Mouse (Mus musculus) heart, adult 2 months (tissue): Measurements from ENCODE around the gene Slc34a1. TPM values are rescaled to one million over a fixed set of nuclear protein-coding genes. Genes with fewer than 3 reads are reported as not detected.

ENCODE experiments used
- DNase-seq, 2 experiments: peaks; one replicate each; pipeline ENCODE4 v3.0.0; 2021
- H3K27ac ChIP-seq: fragments of 200-600 bp; 2 replicates; pipeline ENCODE4 v1.8.1; 2022
- H3K27me3 ChIP-seq: fragments of 200-500 bp; 2 replicates; pipeline ENCODE4 v1.6.1; 2012; ENCODE audit warnings: mild to moderate bottlenecking, low read length, inconsistent platforms, mixed read lengths; ENCODE audit not compliant: control insufficient read depth, insufficient read depth
- H3K36me3 ChIP-seq: fragments of 200-500 bp; 2 replicates; pipeline ENCODE4 v1.6.1; 2012; ENCODE audit warnings: low read length, inconsistent platforms; ENCODE audit not compliant: control insufficient read depth, insufficient read depth
- H3K4me1 ChIP-seq: fragments of 200-500 bp; 2 replicates; pipeline ENCODE4 v1.6.1; 2011; ENCODE audit warnings: low read length; ENCODE audit not compliant: control insufficient read depth, insufficient read depth
- H3K4me3 ChIP-seq: fragments of 200-600 bp; 2 replicates; pipeline ENCODE4 v1.8.1; 2022
- H3K79me2 ChIP-seq: fragments of 200-500 bp; replicated peaks from 2 replicates; pipeline ENCODE4 v1.6.1; 2012; ENCODE audit warnings: mild to moderate bottlenecking, inconsistent platforms, low read length, moderate library complexity, mixed read lengths; ENCODE audit not compliant: control insufficient read depth, insufficient read depth
- H3K9ac ChIP-seq: fragments of 200-500 bp; 2 replicates; pipeline ENCODE4 v1.6.1; 2012; ENCODE audit warnings: low read depth, mild to moderate bottlenecking, control low read depth, inconsistent platforms, low read length, mixed read lengths
- CTCF ChIP-seq: fragments of 200-600 bp; IDR thresholded peaks from 2 replicates; pipeline ENCODE4 v1.8.1; 2022; ENCODE audit warnings: antibody characterized with exemption, mild to moderate bottlenecking, moderate library complexity
- EP300 ChIP-seq: fragments of 200-500 bp; IDR thresholded peaks from 2 replicates; pipeline ENCODE4 v1.6.1; 2011; ENCODE audit warnings: low read depth, low read length, control low read depth; ENCODE audit not compliant: insufficient read depth
- POLR2A ChIP-seq: fragments of 200-500 bp; IDR thresholded peaks from 2 replicates; pipeline ENCODE4 v1.6.1; 2011; ENCODE audit warnings: mild to moderate bottlenecking, low read depth, low read length, control low read depth; ENCODE audit not compliant: insufficient read depth
- WGBS: fragments of 180-500 bp; shearing (Covaris S2); methylation state at CpG from one replicate; pipeline ENCODE4 v1.1.7; 2018; 5-methylcytosine and 5-hydroxymethylcytosine counted together
- intact Hi-C: fragments of 180-260 bp; cut with DNase I; formaldehyde crosslinking; loops from one replicate; pipeline ENCODE4 v1.15.1; 2025
- polyA plus RNA-seq: library from polyadenylated mRNA; depleted of rRNA; stranded (reverse); fragments of >200 nt; gene quantifications from 2 replicates; pipeline ENCODE4 v1.2.3, GENCODE M21; 2012
- total RNA-seq, 2 experiments: library from RNA; stranded (reverse); gene quantifications; 2 replicates each; pipeline ENCODE4 v1.2.3; 2021

The Slc34a1 gene
- total and polyA plus RNA-seq, 3 experiments: 0.16 TPM; not detected in 2

GRCm38 (mm10) chr13:55448131-55448530 is 50.1 kb downstream of the Slc34a1 start:
- H3K9ac ChIP-seq: no peak overlapping the region
- H3K27me3 ChIP-seq: no peaks in the 10 kb centered on the region
- H3K27ac ChIP-seq: no peak overlapping the region
- intact Hi-C loops: loop anchor here (2.0 kb wide), 1 partner anchor 65 kb away; the partner anchor contains the start of gene Pdlim7
- H3K36me3 ChIP-seq: peaks cover 6% of the 10 kb centered on the region; the same call in 1 of the 2 replicates
- 83% methylated on average over 5 of the region's 5 CpGs for WGBS
- H3K79me2 ChIP-seq: peaks cover 3% of the 10 kb centered on the region
- no peak overlapping the region for H3K4me3 ChIP-seq
- DNase-seq: no peak
- peaks cover 23% of the 10 kb centered on the region for H3K4me1 ChIP-seq
- no peak for TF ChIP-seq CTCF
- TF ChIP-seq EP300: no peak
- no peak for TF ChIP-seq POLR2A

- DNase-seq: no peak
- Histone ChIP-seq H3K9ac (no peak overlapping the region), H3K27me3 (no peaks in the 10 kb centered on the region), H3K4me3 (no peak overlapping the region), H3K36me3 (peaks cover 6% of the 10 kb centered on the region; the same call in 1 of the 2 replicates), H3K4me1 (peaks cover 23% of the 10 kb centered on the region), H3K79me2 (peaks cover 3% of the 10 kb centered on the region), H3K27ac (no peak overlapping the region)
- TF ChIP-seq EP300 (no peak), CTCF (no peak), POLR2A (no peak)
- WGBS: 87% methylated on average over 9 of the region's 9 CpGs
- intact Hi-C loops: loop anchor here (2.0 kb wide), 1 partner anchor 64 kb away; the partner anchor contains the start of gene Pdlim7
These were observed 51.2 kb downstream of the Slc34a1 start for GRCm38 (mm10) chr13:55449205-55449604.

- WGBS: 81% methylated on average over 17 of the region's 17 CpGs
- Histone ChIP-seq H3K79me2 (peaks cover 3% of the 10 kb centered on the region), H3K9ac (no peak overlapping the region), H3K4me1 (peaks cover 23% of the 10 kb centered on the region), H3K4me3 (no peak overlapping the region), H3K36me3 (peaks cover 6% of the 10 kb centered on the region; the same call in 1 of the 2 replicates), H3K27me3 (no peaks in the 10 kb centered on the region), H3K27ac (peak overlapping the region; percentile 74)
- intact Hi-C loops: loop anchor here (2.0 kb wide), 1 partner anchor 63 kb away; the partner anchor contains the start of gene Pdlim7
- TF ChIP-seq CTCF (peak; percentile 53), POLR2A (no peak)
- DNase-seq: peak; percentile 49 to 68
These were observed 51.9 kb downstream of the Slc34a1 start for GRCm38 (mm10) chr13:55449679-55450441.

DNA sequence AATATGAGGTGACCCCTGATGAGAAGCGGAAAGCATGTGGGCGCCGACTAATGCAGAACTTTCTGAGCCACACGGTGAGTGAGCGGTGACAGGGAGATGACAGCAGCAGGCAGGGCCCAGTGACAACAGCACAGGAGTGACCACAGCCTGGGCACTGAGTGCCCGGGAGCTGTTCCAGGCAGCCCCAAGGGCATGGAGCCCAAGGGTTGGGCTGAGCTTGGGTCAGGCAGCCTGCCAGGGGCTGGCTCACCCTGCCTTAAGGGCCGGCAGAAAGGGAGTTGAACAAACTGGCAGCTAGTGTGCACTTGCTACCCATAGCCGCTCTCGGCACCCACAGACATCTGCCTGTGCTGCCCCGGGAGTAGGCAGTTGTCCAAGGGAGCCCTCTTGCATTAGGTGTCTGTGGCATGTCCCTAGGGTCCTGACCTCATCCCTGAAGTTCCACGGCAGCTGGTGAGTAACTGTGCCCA is 52.6 kb downstream of the Slc34a1 start:
- H3K27ac ChIP-seq: peak overlapping the region; percentile 18
- TF ChIP-seq CTCF (no peak), EP300 (peak; percentile 92), POLR2A (no peak)
- H3K36me3 ChIP-seq: peaks cover 6% of the 10 kb centered on the region; the same call in 1 of the 2 replicates
- no peaks in the 10 kb centered on the region for H3K27me3 ChIP-seq
- no peak overlapping the region for H3K9ac ChIP-seq
- peak; percentile 79 to 89 for DNase-seq
- intact Hi-C loops: no loop called here
- H3K4me3 ChIP-seq: no peak overlapping the region
- 52% methylated on average over 11 of the region's 11 CpGs for WGBS
- H3K79me2 ChIP-seq: peaks cover 3% of the 10 kb centered on the region
- peaks cover 23% of the 10 kb centered on the region for H3K4me1 ChIP-seq

DNA sequence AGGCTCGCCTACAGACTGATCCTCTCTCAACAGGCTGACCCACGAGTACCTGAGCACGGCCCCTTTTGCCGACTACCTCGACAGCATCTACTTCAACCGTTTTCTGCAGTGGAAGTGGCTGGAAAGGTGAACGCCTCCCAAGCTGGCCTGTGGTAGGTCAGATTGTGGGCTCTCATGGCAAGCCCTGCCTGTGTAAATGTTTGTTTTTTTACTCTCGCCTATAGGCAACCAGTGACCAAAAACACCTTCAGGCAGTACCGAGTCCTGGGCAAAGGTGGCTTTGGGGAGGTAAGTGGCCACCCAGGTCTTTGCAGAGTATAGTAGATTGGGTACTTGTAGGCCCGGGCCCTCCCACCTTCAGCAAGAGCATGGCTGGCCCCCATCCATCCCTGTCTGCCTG is 53.3 kb downstream of the Slc34a1 start:
- Histone ChIP-seq H3K79me2 (peaks cover 3% of the 10 kb centered on the region), H3K36me3 (peaks cover 6% of the 10 kb centered on the region; the same call in 1 of the 2 replicates), H3K4me3 (no peak overlapping the region), H3K4me1 (peaks cover 23% of the 10 kb centered on the region), H3K27ac (no peak overlapping the region), H3K9ac (no peak overlapping the region), H3K27me3 (no peaks in the 10 kb centered on the region)
- WGBS: 91% methylated on average over 10 of the region's 10 CpGs
- DNase-seq: no peak
- TF ChIP-seq EP300 (no peak), CTCF (no peak), POLR2A (no peak)
- intact Hi-C loops: no loop called here
